ENCODE assay signal across 21 mouse cellular contexts in the genomic region with DNA sequence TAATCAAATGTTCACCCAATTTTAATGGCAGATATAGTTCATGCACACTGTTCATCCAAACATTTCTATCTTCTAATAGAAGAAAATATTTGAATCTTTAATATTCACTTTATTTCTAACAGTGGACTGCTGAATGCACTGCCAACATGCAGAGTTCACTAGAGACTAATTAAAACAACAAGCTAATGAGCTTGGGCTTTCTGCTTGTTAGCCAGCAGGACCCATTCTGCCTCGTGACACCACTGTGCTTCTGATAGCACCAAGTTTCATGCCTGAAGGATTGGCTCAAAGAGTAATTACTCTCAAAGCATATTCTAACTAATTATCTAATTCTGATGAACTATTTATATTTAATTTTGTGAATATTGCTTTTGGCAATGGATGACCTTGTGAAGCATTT.
A peak's percentile ranks its signal among the peaks of the same experiment; 100 is the strongest.
DNase-seq lines count a peak whose midpoint lies in the region; ATAC-seq and TF ChIP-seq lines count a peak whose summit lies in the region.
"Had no signal": no experiment of that assay in that cellular context is flagged by ENCODE, and none has a peak within 500 bp of the region (broad histone marks: within the 10 kb centered on the region; RNA-seq: fewer than 3 reads in every experiment).

No protein-coding gene starts in this region.

- 44% methylated on average over 1 of the region's 1 CpGs for WGBS in embryonic facial prominence, embryonic 14.5 days
- WGBS in embryonic facial prominence, embryonic 10.5 days, result 56% methylated on average over 1 of the region's 1 CpGs
- WGBS in midbrain, embryonic 14.5 days, result 47% methylated on average over 1 of the region's 1 CpGs
- WGBS in midbrain, embryonic 10.5 days, result 73% methylated on average over 1 of the region's 1 CpGs
- WGBS in forebrain, embryonic 13.5 days, result 33% methylated on average over 1 of the region's 1 CpGs
- WGBS in midbrain, postnatal 0 days, result 49% methylated on average over 1 of the region's 1 CpGs
- 59% methylated on average over 1 of the region's 1 CpGs for WGBS in kidney, embryonic 14.5 days

- no peak for TF ChIP-seq CTCF in midbrain, postnatal 0 days (IDR thresholded peaks at IDR 0.05)

- ATAC-seq in embryonic facial prominence, embryonic 14.5 days (ENCODE audit: low read depth), result no peak
- ATAC-seq in midbrain, embryonic 14.5 days (ENCODE audit: low FRiP score, low TSS enrichment), result no peak
- ATAC-seq in forebrain, embryonic 13.5 days, result peak; percentile 69
- ATAC-seq in midbrain, postnatal 0 days (ENCODE audit: low FRiP score), result no peak
- no peak for ATAC-seq in kidney, embryonic 14.5 days (ENCODE audit: low FRiP score, low TSS enrichment)
- ATAC-seq: CD4-positive, CD25-positive, alpha-beta regulatory T cell, adult 4 months; intestine, embryonic 16.5 days had no signal

- H3K4me1 ChIP-seq in embryonic facial prominence, embryonic 14.5 days (ENCODE audit: control insufficient read depth, insufficient read depth, low read length), result no peaks in the 10 kb centered on the region
- H3K4me1 ChIP-seq in embryonic facial prominence, embryonic 10.5 days, result no peaks in the 10 kb centered on the region
- no peaks in the 10 kb centered on the region for H3K4me1 ChIP-seq in midbrain, embryonic 14.5 days (ENCODE audit: control insufficient read depth, insufficient read depth, low read length)
- H3K4me1 ChIP-seq in midbrain, embryonic 10.5 days, result no peaks in the 10 kb centered on the region
- no peaks in the 10 kb centered on the region for H3K4me1 ChIP-seq in forebrain, embryonic 13.5 days
- no peaks in the 10 kb centered on the region for H3K4me1 ChIP-seq in midbrain, postnatal 0 days (ENCODE audit: insufficient read depth, low read length)
- H3K4me1 ChIP-seq in kidney, embryonic 14.5 days (ENCODE audit: control insufficient read depth, insufficient read depth, low read length), result no peaks in the 10 kb centered on the region
- H3K4me1 ChIP-seq: heart, embryonic 15.5 days; hindbrain, embryonic 13.5 days had no signal

- no peak overlapping the region for H3K27ac ChIP-seq in embryonic facial prominence, embryonic 14.5 days (replicated peaks; ENCODE audit: low read depth, low read length)
- H3K27ac ChIP-seq in embryonic facial prominence, embryonic 10.5 days (replicated peaks), result no peak overlapping the region
- no peak overlapping the region for H3K27ac ChIP-seq in midbrain, embryonic 14.5 days (replicated peaks; ENCODE audit: low read depth, low read length)
- H3K27ac ChIP-seq in midbrain, embryonic 10.5 days (replicated peaks), result no peak overlapping the region
- no peak overlapping the region for H3K27ac ChIP-seq in forebrain, embryonic 13.5 days
- no peak overlapping the region for H3K27ac ChIP-seq in midbrain, postnatal 0 days (ENCODE audit: low read depth, low read length)
- no peak overlapping the region for H3K27ac ChIP-seq in kidney, embryonic 14.5 days (ENCODE audit: low read depth, low read length)
- H3K27ac ChIP-seq: heart, adult 2 months; heart, embryonic 15.5 days; hindbrain, embryonic 13.5 days had no signal

- DNase-seq in embryonic facial prominence, embryonic 14.5 days (ENCODE audit: low spot score), result peak; percentile 2
- no peak for DNase-seq in embryonic facial prominence, embryonic 10.5 days (ENCODE audit: low spot score)
- DNase-seq in midbrain, embryonic 14.5 days, result peak; percentile 14
- DNase-seq in midbrain, embryonic 10.5 days (ENCODE audit: low spot score), result no peak
- peak; percentile 25 for DNase-seq in midbrain, postnatal 0 days (ENCODE audit: low spot score)
- no peak for DNase-seq in gastrocnemius, postnatal 25 days
- DNase-seq: adrenal gland, postnatal 10 days; B cell, adult 2 months; cerebellum, adult 11-12 months; cerebellum, postnatal 10 days; gastrocnemius, postnatal 10 days; heart, adult 2 months; heart, postnatal 14 days had no signal

- H3K27me3 ChIP-seq in embryonic facial prominence, embryonic 14.5 days (replicated peaks; ENCODE audit: control insufficient read depth, insufficient read depth, low read length), result no peaks in the 10 kb centered on the region
- no peaks in the 10 kb centered on the region for H3K27me3 ChIP-seq in embryonic facial prominence, embryonic 10.5 days (replicated peaks; ENCODE audit: low read depth, poor library complexity, severe bottlenecking)
- no peaks in the 10 kb centered on the region for H3K27me3 ChIP-seq in midbrain, embryonic 14.5 days (ENCODE audit: control insufficient read depth, insufficient read depth, low read length)
- no peaks in the 10 kb centered on the region for H3K27me3 ChIP-seq in midbrain, embryonic 10.5 days (ENCODE audit: low read depth, poor library complexity, severe bottlenecking)
- no peaks in the 10 kb centered on the region for H3K27me3 ChIP-seq in forebrain, embryonic 13.5 days
- no peaks in the 10 kb centered on the region for H3K27me3 ChIP-seq in midbrain, postnatal 0 days (ENCODE audit: insufficient read depth, low read length)
- no peaks in the 10 kb centered on the region for H3K27me3 ChIP-seq in kidney, embryonic 14.5 days (ENCODE audit: control insufficient read depth, insufficient read depth, low read length)
- H3K27me3 ChIP-seq: heart, embryonic 15.5 days; hindbrain, embryonic 13.5 days had no signal

- H3K4me3 ChIP-seq in embryonic facial prominence, embryonic 14.5 days (ENCODE audit: low read depth, low read length), result no peak overlapping the region
- H3K4me3 ChIP-seq in embryonic facial prominence, embryonic 10.5 days, result no peak overlapping the region
- no peak overlapping the region for H3K4me3 ChIP-seq in midbrain, embryonic 14.5 days (replicated peaks; ENCODE audit: low read depth, low read length)
- H3K4me3 ChIP-seq in midbrain, embryonic 10.5 days, result no peak overlapping the region
- no peak overlapping the region for H3K4me3 ChIP-seq in forebrain, embryonic 13.5 days
- no peak overlapping the region for H3K4me3 ChIP-seq in midbrain, postnatal 0 days (ENCODE audit: low read depth, low read length)
- no peak overlapping the region for H3K4me3 ChIP-seq in kidney, embryonic 14.5 days (ENCODE audit: low read length)
- H3K4me3 ChIP-seq: heart, adult 2 months; heart, embryonic 15.5 days; hindbrain, embryonic 13.5 days had no signal

- no peaks in the 10 kb centered on the region for H3K36me3 ChIP-seq in embryonic facial prominence, embryonic 14.5 days (ENCODE audit: control insufficient read depth, insufficient read depth, low read length)
- H3K36me3 ChIP-seq in embryonic facial prominence, embryonic 10.5 days (replicated peaks), result no peaks in the 10 kb centered on the region
- H3K36me3 ChIP-seq in midbrain, embryonic 14.5 days (ENCODE audit: control insufficient read depth, insufficient read depth, low read length), result no peaks in the 10 kb centered on the region
- H3K36me3 ChIP-seq in midbrain, embryonic 10.5 days, result no peaks in the 10 kb centered on the region
- no peaks in the 10 kb centered on the region for H3K36me3 ChIP-seq in forebrain, embryonic 13.5 days (ENCODE audit: poor library complexity, severe bottlenecking)
- no peaks in the 10 kb centered on the region for H3K36me3 ChIP-seq in midbrain, postnatal 0 days (ENCODE audit: insufficient read depth, low read length)
- H3K36me3 ChIP-seq in kidney, embryonic 14.5 days (ENCODE audit: control insufficient read depth, insufficient read depth, low read length), result no peaks in the 10 kb centered on the region
- H3K36me3 ChIP-seq: G1E; heart, embryonic 15.5 days; hindbrain, embryonic 13.5 days had no signal

- H3K9ac ChIP-seq in embryonic facial prominence, embryonic 14.5 days (ENCODE audit: low read depth, low read length), result no peak overlapping the region
- H3K9ac ChIP-seq in midbrain, embryonic 14.5 days (replicated peaks; ENCODE audit: low read length), result no peak overlapping the region
- no peak overlapping the region for H3K9ac ChIP-seq in forebrain, embryonic 13.5 days
- H3K9ac ChIP-seq in midbrain, postnatal 0 days (replicated peaks; ENCODE audit: low read length, poor library complexity, severe bottlenecking), result no peak overlapping the region
- no peak overlapping the region for H3K9ac ChIP-seq in kidney, embryonic 14.5 days (ENCODE audit: low read depth, low read length)
- H3K9ac ChIP-seq: heart, embryonic 15.5 days; hindbrain, embryonic 13.5 days had no signal

- no peak overlapping the region for H3K4me2 ChIP-seq in embryonic facial prominence, embryonic 14.5 days (ENCODE audit: low read depth, low read length)
- no peak overlapping the region for H3K4me2 ChIP-seq in midbrain, embryonic 14.5 days (ENCODE audit: low read length)
- no peak overlapping the region for H3K4me2 ChIP-seq in forebrain, embryonic 13.5 days
- no peak overlapping the region for H3K4me2 ChIP-seq in midbrain, postnatal 0 days (ENCODE audit: low read depth, low read length, poor library complexity, severe bottlenecking)
- no peak overlapping the region for H3K4me2 ChIP-seq in kidney, embryonic 14.5 days (replicated peaks; ENCODE audit: low read depth, low read length)
- H3K4me2 ChIP-seq: heart, embryonic 11.5 days; heart, embryonic 15.5 days; hindbrain, embryonic 13.5 days had no signal

- no peaks in the 10 kb centered on the region for H3K9me3 ChIP-seq in embryonic facial prominence, embryonic 14.5 days (ENCODE audit: control insufficient read depth, low read length)
- no peaks in the 10 kb centered on the region for H3K9me3 ChIP-seq in embryonic facial prominence, embryonic 10.5 days
- no peaks in the 10 kb centered on the region for H3K9me3 ChIP-seq in midbrain, embryonic 14.5 days (ENCODE audit: control insufficient read depth, low read length)
- no peaks in the 10 kb centered on the region for H3K9me3 ChIP-seq in midbrain, embryonic 10.5 days (replicated peaks)
- H3K9me3 ChIP-seq in forebrain, embryonic 13.5 days (replicated peaks), result no peaks in the 10 kb centered on the region
- H3K9me3 ChIP-seq in midbrain, postnatal 0 days (ENCODE audit: low read length), result no peaks in the 10 kb centered on the region
- no peaks in the 10 kb centered on the region for H3K9me3 ChIP-seq in kidney, embryonic 14.5 days (ENCODE audit: control insufficient read depth, low read length)
- H3K9me3 ChIP-seq: heart, embryonic 15.5 days; hindbrain, embryonic 13.5 days had no signal

Comparison
In these comparisons a context has a peak if more than half of its experiments do, and no peak if none do; other contexts are left out.
1. DNase-seq: peak in embryonic facial prominence, embryonic 14.5 days (single experiment), midbrain, embryonic 14.5 days (single experiment) and midbrain, postnatal 0 days (single experiment); none in embryonic facial prominence, embryonic 10.5 days (single experiment), midbrain, embryonic 10.5 days (single experiment) and gastrocnemius, postnatal 25 days (single experiment).